Mouse (Mus musculus) spleen, postnatal 10 days (tissue): ENCODE results near the gene Timp2.
A peak's percentile ranks its signal among the peaks of the same experiment; 100 is the strongest.
"Not testable (repeated sequence)": the region's sequence is repeated elsewhere in the genome, so short reads cannot be mapped to it uniquely, and the experiment has no call there.

ENCODE experiments used
- DNase-seq, 2 experiments: peaks; one replicate each; pipeline ENCODE4 v3.0.0; 2021 to 2022; ENCODE audit warnings: low spot score in 2 of 2

Timp2 gene

DNA sequence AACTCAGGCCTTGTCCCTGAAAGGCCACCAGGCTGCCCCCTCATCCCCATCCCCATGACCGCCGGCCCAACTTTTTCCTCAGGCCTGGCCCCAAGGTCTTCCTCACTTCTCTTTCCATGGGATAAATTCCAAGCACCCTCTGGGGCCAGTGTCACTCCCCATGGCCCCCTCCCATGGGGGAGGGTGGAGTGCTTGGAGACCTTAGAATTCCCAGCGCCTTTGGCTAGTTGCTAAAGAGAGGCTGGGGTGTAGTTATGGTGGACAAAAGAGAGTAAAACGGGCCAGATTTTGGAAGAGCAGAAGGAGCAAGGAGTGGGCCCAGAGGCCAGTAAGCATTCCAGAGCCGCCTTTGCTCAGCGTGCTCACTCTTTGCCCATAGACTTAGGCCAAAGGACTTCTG, at the start of gene Timp2:
Gene Timp2, minus strand, starts transcription at position 101 of the 400 bp plus-strand sequence.
- DNase-seq, result no peak

DNA sequence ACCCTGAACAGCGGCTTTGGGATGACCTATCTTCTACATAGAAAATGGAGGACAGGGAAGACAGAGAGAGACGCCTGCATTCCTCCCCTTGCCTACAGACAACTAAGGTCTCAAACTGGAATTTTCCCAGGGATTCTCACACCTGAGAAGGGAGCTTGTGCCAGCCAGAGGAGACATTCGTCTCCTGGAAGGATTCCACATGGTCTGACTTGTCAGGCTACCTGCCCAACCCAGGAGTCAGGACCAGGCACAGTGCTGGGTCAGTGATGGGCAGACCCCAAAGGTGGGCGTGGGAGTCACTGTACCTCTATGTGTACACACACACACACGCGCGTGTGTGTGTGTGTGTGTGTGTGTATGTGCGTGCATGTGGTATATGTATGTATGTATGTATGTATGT, 49.8 kb upstream of the Timp2 start:
- peak in 1 of 2 experiments; percentile 8 for DNase-seq

DNA sequence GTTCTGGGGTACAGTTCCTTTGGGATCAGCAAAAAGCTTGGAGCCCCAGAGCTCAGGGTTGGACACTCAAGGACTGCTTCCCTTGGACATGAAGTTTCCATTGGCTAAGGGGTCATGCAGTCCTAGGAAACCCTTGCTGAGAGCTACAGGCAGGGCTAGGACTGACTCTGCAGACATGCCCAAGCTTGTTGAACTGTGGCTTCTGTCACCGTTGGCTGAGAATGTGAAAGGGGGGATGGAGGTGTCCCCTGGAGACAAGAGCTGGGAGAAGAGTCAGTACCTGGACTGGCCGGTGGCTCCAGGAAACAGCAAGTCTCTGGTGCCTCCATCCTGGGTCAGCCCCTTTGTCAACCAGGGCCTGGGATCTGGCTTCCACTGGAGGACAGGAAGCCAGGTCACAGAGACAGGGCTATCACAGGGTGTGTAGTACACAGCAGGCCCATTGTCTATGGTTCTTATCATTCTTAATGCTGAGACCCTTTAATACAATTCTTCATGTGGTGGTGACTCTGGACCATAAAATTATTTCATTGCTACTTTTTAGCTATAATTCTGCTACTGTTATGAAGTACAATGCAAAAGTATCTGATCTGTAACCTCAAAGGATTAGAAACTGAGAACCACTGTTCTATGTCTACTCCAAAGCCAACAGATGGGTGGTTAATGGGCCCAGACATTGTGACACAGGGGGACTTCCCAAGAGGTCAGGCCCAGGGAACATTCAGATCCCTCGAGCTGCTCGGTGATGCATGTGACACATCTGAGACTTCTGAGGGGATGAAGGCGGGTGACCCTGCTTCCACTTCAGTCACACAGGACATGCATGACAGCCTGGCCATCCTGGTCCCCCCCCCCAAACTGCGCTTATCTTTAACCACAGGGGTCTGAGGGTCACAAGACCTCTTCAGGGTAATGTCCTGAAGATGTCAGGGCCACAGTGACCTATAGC, 48.7 kb upstream of the Timp2 start:
- peak in 1 of 2 experiments; percentile 18 for DNase-seq

DNA sequence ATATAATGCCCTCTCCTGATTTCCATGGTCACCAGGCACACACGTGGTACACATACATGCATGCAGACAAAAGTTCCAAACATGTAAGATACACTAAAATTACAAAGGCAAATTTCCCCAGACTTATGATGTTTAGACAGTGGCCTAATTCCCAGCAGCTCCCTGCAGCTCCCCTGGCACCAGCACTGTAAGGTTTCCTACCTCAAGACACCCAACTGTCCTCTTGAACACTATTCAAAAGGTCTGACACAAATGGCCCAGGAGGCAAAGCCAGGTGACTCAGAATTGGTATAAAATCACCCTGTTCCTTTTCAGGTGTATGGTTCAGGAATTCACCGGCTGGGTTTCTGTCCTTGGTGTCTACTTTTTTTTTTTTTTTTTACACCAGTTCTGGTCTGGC, 47.6 kb upstream of the Timp2 start:
- DNase-seq, result peak in 1 of 2 experiments; percentile 6

DNA sequence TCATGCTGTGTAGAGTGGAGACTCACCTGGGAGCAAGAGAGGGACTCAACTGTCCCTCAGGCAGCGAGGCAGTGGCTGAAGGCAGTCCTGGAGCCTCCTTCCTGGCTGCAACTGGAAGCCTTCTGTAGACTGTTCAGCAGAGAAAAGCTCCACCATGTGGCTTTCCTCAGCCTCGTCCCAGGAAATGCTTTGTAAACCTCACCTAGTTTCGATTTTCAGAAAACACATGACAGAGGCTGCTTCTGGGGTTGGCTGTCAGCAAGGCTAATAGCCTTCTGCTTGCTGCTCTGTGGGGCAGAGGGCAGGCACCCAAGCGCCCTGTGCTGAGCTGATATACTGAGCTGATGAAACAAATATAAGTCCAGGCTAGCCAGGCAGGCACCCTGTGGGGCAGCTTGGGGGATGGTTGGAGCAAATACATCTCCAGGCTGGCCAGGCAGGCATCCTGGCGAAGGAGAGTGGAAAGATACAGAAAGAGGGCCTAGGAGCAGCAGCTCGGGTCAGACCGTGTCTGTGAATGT, 46.3 kb upstream of the Timp2 start, which contains the start of gene Lgals3bp:
Gene Lgals3bp, minus strand, starts transcription at position 333 of the 521 bp plus-strand sequence.
- peak; percentile 28 to 43 for DNase-seq

DNA sequence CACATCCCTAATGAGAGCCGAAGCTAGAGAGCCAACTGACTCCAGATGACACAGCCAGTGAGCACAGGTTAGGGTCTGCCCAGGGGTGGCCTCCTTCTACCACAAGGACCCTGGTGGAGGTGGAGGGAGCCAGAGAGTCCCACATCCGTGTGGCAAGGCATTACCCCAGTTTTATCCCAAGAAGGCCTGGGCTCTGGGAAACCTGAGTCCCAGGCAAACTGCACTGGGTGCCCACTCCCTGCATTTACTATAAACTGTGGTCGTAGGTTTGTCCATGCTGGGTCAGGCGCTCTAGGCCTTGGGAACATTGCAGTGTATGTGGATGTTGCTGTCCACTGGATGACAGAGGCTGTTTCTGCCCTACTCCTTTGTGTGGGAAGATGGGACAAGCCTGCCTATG, 45.7 kb upstream of the Timp2 start:
- peak in 1 of 2 experiments; percentile 12 for DNase-seq

DNA sequence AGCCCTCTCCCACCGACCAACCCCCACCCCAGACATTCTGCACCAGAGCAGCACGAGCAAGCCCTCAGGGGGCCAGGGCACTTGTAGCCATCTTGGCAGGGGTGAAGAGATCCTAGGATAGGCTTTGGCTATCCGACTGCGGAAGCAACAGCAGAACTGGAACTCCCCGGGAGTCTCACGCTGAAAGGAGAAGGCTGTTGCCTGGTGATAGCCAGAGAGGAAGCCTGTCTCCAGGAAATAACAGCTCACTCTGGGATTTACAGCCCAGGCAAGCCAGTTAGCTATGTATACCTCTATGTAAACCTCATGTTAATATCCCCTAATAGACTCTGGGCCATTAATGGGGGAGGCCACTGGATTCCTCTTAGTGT, 45.0 kb upstream of the Timp2 start:
- peak in 1 of 2 experiments; percentile 37 for DNase-seq

DNA sequence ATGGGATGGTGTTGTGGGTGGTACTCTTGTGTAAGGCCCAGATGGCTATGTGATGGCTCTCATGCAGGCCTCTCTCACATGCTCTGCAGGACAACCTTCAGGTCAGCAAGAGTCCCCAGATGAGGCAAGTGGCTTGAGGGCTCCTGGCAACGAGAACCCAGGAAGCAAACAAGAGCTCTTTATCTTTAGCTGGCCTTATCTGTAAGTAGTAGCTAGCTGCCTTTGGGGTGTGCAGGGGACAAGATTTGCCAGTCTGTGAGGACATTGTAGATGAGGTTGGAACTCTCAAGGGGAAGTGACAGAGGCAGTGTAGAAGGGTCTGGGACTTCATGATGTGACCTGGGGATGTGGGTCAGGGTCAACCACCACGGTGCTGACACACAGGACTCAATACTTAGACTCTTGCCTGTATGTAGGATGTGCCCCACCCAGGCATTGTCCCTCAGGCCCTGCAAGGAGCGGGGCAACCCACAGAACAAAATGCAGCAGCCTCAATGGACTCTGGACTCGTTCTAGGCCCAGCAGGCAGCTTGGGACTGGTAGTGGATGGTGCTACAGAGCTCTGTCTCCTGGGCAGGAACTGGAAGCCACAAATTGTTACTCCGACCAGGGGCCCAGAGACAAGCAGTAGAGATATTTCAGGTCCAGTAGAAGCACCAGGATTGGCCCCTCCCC, 44.5 kb upstream of the Timp2 start:
- peak in 1 of 2 experiments; percentile 23 for DNase-seq

DNA sequence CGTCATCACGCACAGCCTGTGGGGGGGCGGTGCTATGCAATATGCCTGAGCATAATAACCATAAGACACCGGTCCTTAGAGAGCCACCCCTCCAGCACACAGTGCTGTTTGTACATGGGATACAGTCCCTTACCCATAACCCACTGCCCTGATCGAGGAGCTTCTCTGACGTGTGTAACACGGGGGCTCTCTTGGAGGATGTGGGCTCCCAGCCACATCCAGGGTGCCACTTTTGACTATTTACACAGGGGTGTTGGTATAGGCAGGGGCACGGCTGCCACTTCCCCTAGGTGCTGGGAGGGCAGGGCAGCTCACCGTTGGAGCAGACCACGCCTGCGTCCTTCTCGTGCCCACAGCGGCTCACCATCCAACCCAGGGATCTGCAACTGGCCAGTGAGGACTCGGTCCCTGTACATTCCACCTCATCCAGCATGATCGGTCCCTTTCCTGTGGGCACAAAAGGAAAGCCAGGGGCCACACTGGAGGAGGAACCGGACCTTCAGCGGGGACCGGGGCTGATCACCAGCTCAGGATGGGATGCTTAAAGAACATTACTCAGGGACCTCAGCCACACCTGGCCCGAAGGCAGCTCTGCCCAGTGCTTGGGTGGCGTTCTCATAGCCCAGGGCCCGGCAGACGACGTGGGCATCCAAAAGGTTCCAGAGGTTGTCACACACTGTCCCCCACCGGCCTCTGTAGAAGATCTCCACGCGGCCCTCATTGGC, 42.4 kb upstream of the Timp2 start:
- DNase-seq, result peak in 1 of 2 experiments; percentile 15

DNA sequence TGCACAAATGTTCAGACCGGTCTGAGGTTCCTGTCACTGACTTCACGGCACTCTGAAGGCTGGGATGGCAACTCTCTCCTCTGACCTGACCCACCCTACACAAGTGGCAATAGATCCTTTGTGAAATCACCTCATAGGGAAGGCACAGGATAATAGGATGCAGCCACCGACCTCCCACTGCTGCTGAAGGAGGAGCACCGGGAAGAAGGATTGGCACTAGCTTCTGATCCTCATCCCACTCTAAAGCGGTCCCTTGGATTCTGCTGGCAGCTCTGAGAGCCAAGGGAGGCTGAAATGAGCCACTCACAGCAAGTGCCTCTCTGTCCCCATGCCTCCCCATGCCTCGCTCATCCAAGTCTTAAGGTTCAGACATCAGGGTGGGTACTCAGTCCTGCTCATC, 39.0 kb upstream of the Timp2 start:
- no peak for DNase-seq

DNA sequence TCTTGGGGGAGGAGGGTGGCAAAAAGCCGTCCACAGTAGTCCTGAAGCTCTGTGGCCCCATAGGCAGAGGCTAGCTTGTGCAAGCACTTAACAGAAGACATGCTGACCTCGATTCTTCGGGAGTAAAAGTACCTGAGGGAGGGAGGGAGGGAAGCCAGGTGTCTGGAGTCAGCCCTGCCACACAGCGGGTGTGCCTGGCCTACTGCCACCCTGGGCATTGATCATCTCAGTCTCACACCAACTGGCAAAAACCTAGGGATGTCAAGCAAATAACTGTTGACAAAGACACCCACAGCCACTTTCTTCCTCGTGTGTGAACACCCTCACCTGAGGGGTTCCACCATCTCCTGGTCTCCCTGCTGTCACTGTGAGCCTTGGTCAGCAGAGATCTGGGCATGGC, 38.5 kb upstream of the Timp2 start:
- DNase-seq, result no peak

DNA sequence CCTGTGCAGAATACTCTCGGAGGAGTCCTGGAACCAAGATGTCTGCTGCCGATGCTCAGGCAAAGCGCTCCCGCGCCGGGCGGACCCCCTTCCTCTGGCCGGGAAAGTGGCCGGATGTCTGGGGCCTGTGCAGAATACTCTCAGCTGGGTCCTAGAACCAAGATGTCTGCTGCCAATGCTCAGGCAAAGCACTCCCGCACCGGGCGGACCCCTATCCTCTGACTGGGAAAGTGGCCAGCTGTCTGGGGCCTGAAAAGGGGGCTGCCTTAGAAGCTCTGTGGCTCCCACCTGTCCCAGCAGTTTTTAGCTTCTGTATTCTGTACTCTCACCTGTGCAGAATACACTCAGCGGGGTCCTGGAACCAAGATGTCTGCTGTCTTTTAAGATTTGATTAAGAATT, 32.3 kb upstream of the Timp2 start:
- not testable (repeated sequence) for DNase-seq

DNA sequence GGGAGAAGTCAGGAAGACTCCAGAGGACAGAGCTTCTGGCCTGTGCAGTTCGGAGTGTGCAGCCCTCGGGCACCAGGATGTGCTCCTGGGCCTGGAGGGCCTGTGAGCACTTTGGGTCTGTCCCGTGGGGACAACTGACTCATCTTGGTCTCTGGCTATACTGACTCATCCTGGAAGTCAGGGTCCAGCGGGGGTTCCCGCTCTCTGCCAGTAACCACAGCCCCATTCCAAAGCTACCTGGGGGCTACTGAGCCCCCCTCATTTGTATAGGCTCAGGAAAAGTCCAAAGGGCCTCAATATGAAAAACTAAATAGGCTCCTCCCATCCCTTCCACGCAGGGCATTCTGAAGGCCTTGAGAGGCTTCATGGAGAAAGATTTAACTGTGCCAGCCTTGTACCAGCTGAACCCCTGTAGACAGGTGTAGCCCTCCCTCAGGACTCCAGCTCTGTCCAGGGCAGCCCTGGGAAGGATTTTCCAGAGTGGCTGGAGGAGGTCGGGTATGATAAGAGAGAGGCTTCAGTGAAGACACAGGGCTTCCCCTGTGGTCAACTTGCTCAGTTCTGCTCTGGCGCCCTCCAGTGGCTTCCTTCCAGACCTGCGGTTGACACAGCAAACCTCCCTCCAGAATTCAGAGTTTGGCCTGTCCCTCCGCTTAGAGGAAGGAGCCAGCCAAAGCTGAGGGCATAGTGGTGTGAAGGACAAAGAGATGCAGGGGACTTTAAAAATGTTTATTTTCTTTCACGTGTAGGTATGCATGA, 23.9 kb upstream of the Timp2 start:
- peak; percentile 62 to 88 for DNase-seq

DNA sequence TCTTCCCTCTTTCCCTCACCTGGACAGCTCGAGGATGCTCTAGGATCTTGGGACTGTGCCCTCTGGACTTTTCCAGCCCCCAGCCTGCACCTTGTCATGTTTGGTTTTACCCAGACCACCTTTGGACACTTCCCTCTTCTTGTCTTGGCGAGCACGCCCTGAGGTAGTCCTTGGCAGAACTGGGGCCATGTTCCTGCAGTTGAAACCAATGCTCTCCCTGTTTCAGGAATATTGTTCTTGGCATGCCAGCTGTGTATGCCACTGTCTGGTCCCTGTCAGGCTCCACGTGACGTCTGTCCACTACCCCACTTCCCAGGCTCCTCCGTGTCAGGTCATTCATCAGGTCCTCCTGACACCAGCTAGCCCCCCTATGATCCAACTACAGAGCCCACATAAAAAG, 23.1 kb upstream of the Timp2 start:
- no peak for DNase-seq

DNA sequence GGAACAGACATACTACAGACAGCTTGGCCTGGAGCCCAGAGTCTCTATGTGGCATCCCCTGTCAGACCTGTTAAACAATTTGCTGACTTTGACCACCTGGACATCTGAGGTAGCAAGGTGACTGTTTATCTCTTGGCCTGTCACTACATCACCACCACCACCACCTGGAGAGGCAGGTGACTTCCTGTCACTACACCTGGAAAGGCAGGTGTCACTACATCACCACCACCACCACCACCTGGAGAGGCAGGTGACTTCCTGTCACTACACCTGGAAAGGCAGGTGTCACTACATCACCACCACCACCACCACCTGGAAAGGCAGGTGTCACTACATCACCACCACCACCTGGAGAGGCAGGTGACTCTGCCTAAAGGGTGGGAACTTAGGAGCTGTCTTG, 20.8 kb upstream of the Timp2 start:
- DNase-seq, result not testable (repeated sequence)

DNA sequence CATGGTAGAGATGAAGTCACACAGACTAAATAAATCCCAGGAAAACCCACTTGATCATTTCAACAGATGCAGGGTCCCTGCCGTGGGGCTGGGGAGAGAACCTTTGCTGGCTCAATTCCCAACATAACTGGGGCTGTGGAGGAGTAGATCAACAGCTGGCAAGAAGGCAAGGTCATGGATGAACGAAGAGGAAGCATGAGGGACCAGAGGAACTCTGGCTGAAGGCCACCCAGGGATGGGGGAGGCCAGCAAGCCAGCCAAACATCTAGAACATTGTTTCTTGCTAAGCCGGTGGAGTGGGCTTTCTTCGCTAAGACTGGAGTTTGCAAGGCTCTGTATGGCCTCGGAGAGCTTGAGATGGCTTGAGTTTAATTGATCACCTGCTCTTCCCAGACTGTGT, 20.3 kb upstream of the Timp2 start:
- DNase-seq, result no peak

DNA sequence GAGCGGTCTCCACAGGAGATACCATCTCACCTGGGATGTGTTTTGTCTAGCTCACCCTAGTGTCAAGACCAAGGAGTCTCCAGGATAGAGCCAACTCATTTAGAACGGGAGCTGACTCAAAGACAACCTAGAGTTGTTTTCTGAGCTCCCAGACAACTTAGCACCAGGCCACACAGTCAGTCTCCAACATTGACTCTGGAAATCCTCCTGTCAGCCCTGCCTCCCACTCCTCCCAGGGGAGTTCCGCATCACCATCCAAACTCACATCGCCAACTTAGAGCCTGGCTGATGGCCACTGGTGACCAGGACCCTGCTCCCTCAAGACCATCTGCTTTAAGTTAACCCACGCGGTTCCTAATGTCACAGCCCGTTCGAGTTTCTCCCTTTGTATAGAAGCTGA, 19.9 kb upstream of the Timp2 start:
- no peak for DNase-seq

DNA sequence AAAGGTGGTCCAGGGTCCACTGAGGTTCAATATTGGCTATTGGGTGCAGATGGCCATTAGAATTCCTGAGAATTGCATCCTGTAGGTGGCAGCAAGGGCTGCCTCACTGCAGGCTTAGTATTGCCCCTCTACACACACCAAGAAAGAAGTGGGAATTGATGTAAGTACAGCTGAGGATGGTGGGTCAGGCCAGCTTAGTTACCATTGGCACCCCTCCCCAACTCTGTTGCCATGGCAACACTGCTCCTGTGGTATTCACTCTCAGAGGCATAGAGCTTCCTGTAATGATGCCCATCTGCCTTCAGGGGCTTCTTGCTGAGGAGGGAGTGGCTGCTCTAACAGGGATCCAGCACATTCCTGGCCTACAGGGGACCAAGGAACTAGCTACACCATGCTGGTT, 19.5 kb upstream of the Timp2 start:
- DNase-seq, result no peak

DNA sequence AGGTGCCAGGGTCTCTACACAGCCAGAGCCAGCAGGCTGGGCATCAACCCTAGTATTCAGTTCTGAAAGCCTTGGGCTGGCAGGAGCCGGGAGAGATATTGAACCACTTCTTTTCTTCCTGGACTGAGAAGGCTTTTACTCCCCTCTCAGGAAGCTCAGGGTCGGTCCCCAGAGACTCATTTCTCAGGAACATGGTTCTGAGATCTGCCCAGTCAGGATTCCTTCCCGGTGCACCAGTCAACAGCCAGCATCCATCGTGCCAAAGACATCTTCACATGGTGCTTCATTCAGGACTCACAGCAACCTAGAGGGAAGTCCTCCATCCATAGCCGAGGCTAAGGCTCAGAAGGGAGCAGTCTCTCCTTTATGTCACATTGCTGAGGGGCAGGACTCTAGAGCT, 19.0 kb upstream of the Timp2 start:
- DNase-seq, result no peak

DNA sequence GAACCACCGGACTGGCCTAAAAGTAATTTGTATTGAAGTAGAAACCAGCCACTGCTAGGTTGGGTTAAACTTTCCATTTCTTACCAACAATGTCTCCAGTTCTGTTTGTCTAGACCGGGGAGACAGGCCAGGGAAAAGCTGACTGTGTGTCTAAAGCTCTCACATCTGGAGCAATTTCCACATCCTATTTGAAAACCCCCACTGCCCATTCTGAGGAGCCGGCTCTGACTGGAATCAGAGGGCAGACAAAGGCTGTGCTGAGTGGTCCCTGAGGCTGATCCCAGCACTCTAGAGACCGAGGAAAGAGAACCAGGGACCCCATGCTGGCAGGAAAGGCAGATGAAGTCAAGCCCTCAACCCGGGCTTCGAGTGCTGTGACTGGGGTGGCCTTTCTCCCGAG, 17.1 kb upstream of the Timp2 start:
- DNase-seq, result no peak

DNA sequence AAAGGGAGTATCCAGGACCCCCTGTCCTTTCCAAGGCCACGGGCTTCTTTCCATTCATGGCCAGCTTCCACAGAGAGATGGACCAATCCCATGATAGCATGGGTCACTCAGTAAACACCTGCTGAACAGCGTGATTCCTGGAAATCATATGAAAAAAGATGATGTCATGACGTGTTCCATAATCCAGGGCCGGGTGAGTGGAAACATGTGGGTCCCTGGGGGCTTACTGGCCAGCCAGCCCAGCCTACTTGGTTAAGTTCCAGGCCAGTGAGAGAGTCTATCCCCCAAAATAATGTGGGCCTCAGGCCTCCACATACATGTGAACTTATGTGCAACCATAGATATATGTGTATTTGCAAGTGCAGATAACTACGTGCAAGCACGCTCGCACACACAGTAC, 16.3 kb upstream of the Timp2 start:
- DNase-seq, result no peak
